Mouse (Mus musculus) megakaryocyte progenitor cell, adult 5-6 weeks (primary cell): ENCODE results near the gene Ifna11. TPM values are rescaled to one million over a fixed set of nuclear protein-coding genes. Genes with fewer than 3 reads are reported as not detected.

ENCODE experiments used
- ATAC-seq: replicated peaks from 2 replicates; pipeline ENCODE4 v1.8.0; 2016; ENCODE audit warnings: mild to moderate bottlenecking, moderate TSS enrichment, inconsistent platforms; ENCODE audit not compliant: poor library complexity
- total RNA-seq, 2 experiments: library from RNA; stranded (forward) in 1 of 2; stranded (reverse) in 1 of 2; fragments of 157-497, 149-512 nt in 1 of 2; fragments of 200-1000 nt in 1 of 2; gene quantifications; 2 replicates each; pipeline versions ENCODE4 v1.2.3 to v1.2.4; 2015 to 2017

Ifna11 gene
- total RNA-seq, 2 experiments from 2014 or later = not detected

DNA sequence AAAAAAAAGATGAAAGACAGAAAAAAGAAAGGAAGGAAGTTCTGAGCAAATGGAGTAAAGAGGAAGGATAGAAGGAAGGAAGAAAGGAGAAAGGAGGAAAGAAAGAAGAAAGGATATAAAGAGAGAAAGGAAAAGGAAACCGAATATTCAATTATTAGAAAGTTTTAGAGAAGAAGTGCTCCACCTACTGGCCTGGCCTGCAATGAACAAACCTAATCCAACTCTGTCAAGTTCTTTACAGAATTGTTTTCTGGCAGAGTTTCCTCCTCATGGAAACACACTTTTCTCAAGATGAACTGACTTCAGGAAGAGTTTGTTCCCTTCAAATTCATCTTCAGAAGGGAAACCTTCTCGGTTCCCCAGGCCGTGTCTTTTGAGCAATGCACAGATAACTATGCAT is 19.1 kb downstream of the Ifna11 start:
- peak; percentile 65 for ATAC-seq

DNA sequence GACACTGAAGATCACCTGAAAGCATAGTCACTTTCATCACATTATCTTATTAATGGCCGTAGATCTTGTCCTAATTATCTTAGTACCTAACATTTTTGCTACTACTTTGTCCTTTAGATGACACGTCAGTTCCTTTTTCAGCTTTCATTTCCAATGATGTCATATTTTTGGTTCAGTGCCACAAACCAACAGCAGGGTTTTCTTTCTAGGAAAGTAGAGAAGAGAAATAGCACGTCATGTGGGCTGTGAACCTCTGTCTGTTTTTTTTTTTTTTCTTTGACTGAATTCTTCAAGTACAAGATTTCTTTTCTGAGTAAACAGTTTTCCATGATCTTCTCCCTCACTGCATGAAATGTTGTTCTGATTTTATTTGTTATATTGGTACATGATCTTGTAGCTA is 20.3 kb downstream of the Ifna11 start:
- peak; percentile 46; the same call in 1 of the 2 replicates for ATAC-seq

DNA sequence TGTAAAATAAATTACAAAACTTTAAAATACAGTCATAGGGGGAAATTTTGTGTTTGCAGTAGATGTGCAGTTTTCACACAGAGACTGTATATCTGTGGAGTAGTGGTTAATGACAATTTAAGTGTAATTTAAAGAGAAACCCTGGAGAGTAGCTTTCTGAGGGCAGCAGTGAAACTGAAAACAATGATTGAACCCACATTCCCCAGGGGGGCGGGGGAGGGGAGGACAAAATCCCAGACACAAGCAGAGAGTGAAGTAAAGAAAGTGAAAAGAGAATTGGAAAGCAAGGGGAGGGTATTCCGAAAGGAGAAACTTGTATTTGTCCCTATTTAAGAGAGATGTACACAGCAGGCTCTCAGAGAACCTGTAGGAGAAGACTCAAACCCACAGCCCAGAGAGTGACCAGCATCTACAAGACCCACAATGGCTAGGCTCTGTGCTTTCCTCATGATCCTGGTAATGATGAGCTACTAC is 21.7 kb downstream of the Ifna11 start, which contains the start of gene Ifna4:
Gene Ifna4, plus strand, starts transcription at position 424 of the 474 bp plus-strand sequence.
- no peak for ATAC-seq

DNA sequence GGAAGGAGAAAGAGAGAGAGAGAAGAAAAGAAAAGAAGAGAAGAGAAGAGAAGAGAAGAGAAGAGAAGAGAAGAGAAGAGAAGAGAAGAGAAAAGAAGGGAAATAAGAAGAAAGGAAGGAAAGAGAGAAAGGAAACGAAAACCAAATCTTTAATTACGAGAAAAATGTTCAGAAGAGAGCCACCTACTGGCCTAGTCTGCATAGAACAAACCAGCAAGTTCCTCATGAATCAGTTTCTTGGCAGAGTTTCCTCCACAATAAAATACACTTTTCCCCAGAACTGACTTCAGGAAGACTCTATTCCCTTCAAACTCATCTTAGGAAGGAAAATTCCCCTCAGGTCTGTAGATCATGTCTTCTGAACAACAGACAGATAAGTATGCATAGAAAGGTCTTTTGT is 25.6 kb downstream of the Ifna11 start:
- no peak for ATAC-seq

DNA sequence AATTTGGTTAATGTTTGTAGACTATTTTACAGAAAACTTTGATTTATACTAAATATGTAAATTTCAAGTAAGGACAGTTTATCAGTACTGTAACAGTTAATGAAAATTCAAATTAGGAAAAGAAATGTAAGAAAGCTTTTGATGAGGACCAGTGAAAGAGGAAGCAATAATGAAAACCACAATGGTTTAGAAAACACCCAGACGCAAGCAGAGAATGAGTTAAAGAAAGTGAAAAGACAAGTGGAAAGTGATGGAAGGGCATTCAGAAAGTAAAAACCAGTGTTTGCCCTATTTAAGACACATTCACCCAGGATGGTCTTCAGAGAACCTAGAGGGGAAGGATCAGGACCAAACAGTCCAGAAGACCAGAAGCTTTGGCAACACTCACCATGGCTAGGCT is 29.9 kb downstream of the Ifna11 start, which contains the start of gene Ifna1:
Gene Ifna1, plus strand, starts transcription at position 390 of the 400 bp plus-strand sequence.
- peak; percentile 64 for ATAC-seq

DNA sequence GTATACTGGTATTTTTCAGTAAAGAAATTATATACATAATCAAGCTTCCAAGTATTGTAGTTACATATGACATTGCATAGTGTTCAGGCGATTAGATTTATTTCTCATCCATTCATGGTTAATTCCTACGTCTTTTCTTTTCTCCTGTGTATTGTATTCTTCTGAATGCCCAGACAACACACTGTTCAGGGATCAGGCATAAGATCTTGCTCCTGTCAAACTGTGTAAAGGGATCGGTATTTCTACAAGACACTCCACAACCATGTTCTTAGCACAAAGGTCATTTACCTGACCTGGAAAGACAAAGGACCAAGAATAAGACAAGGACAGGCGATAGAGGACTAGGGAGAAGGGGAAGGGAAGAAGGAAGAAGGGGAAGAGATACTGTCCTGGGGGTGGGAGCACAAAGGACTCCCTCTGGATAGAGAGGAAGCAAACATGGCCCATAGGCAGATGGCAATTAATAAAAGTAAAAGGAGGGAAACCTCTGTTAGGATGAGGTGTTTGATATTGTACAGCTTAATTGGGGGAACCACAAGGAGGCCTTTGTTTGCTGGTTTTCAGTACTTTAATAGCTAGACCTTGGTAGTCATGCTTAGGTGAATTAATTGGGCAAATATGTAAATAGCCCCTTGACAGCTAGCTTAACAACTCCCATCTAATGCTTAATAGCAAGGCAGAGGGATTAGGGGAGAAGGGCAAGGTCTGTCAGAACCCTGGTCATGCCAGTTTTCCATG is 31.4 kb downstream of the Ifna11 start:
- ATAC-seq = no peak

DNA sequence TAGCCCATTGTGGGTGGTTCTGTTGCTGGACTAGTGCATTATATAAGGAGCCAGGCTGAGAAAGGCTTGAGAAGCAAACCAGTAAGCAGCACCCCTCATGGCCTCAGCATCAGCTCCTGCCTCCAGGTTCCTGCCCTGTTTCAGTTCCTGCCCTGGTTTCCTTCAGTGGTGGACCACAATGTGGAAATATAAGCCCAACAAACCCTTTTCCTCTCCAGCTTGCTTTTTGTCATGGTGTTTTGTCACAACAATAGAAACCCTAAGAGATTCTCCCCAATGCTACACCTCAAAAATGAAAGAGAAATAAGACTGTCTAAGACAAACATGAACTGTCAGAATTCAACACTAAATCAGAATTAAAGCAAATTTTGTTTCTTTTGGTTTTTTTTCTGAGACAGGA is 39.5 kb downstream of the Ifna11 start:
- peak; percentile 81 for ATAC-seq

DNA sequence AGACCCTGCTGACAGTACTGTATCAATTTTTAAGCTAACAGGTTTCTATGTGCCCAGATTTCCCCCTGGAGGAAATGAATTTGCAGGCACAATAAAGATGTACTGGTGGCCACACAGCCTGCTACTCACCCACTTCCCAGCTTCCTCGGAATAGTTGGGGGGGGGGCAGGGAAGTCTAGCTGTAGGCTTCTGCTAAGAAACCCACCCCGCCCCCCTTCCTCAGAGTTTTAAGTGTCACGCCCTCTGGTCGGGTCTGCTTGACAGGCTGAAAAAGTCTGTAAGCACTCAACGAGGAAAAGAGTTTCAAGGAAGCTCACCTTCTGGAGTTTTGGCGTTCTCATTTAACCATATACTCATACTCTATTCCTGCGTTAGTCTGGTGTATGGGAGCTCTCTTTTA is 43.5 kb downstream of the Ifna11 start:
- no peak for ATAC-seq

DNA sequence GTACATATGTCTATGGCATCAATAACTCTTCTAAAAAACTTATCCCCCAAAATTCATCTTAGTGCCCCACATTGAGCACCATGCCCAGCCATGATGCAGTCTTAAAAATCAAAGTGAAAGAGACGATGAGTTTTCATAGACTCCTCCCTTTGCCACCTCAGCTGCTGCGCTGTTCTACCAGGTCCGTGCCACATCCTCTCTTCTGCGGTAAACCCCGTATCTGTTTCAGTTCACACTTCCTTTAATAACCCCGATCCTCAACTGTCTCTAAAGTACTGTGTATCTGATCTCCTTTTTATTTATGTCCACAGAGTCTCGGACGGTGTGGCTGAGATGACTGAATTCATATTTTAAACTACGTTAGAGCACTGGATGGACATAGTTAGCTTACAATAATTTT is 44.8 kb downstream of the Ifna11 start:
- peak; percentile 72 for ATAC-seq

DNA sequence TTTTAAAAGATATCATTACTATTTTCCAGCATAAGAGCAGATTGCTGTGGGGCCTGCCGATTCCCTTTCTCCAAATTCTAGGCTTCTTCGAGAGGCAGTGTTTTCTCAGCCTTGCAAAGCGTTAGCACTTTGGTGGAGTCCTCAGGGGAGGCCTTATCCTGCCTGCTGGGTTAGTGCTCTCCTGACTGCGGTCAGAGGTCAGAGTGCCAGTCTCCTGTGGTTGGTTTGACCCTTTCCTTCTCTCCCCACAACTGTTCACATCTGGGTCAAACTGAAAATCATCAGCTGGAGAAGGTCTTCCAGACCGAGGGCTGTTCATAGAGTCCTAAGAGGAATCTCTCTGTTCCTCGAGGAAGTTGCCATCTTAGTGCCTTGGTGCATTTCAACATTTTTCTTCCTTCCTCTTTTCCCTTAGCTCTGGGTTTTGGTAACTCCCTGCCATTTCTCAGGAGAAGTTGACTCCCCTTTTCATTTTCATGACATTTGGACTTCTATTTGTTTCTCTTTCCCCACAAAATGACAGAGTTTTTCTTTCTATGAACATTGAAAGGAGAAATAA is 45.3 kb downstream of the Ifna11 start:
- peak; percentile 47 for ATAC-seq

DNA sequence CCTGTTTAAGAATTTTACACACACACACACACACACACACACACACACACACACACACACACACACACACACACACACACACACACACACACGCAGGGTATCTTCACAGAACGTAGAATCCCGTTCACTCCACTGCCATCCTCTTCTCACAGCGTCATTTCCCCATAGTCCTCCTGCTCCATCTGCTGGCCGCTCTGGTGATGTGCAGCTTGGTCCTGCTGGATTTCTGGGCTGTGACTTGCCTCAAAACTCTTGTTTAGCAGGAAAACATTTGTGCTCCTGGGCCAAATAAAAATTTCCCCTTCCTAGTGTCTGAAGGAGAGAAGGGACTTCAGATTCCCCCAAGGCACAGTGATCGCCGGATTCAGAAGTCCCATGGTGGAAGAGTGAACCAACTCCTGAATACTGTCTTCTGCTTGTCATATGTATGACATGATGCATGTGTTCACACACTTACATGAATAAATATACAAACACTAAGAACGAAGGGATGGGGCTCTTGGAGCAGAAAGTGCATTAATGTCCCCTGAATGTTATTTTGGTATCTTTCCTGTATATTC is 47.7 kb downstream of the Ifna11 start:
- peak; percentile 79 for ATAC-seq

DNA sequence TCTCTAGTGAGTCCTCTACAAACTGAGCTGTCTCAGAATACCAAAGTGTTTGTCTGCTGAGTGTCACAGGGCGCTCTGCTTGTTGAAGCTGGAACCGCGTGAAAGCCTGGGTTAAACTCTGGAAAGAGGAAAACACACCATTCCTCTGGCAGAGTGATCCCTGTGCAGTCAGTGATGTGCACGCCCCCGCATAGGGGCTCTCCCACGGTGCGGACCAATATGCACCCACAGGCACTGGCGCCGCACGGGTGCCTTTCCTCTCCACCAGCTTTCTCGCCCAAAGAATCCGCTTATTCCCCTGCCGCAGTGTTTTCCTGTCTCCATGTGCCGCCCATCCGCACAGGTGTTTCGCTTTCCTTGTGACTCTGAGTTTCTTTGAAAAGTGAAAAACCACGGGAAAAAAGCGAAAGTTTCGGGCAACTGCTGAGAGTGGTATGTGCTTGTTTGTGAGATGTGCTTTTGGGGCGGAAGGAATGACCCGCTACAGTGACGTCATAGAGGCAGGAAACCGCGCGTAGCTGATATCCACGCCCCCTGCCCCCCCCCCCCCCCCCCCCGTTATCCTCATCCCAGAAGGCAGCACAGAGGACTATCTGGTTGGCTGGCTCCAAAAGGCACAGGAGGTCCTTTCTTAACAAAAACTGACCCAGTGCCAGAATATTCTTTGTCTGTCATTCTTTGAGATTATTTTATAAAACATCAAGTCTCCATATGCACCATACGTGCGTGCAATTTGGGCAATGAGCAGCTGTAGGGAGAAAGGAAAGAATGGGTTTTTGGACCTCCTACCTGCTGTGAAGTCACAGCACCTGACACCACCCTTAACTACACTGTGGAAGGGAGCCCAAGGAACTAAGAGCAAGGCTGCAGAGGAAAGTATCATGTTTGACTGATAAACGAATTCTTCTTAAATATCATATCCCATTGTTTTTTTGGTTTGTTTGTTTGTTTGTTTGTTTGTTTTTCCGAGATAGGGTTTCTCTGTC is 48.5 kb downstream of the Ifna11 start:
- peak; percentile 47 for ATAC-seq

Other genes with a start within 250 kb of the Ifna11 start
- not detected in 2 replicates for gene Ifna14, start 248.2 kb upstream of the Ifna11 start, total RNA-seq (2015)
- not detected in 2 replicates for gene Ifna14, start 248.2 kb upstream of the Ifna11 start, total RNA-seq (2017)
- gene Ifna9, start 227.6 kb upstream of the Ifna11 start, total RNA-seq (2015) = not detected in 2 replicates
- not detected in 2 replicates for gene Ifna9, start 227.6 kb upstream of the Ifna11 start, total RNA-seq (2017)
- gene Ifna12, start 216.6 kb upstream of the Ifna11 start, total RNA-seq (2015) = not detected in 2 replicates
- not detected in 2 replicates for gene Ifna12, start 216.6 kb upstream of the Ifna11 start, total RNA-seq (2017)
- not detected in 2 replicates for gene C87499, start 185.5 kb upstream of the Ifna11 start, total RNA-seq (2015)
- gene C87499, start 185.5 kb upstream of the Ifna11 start, total RNA-seq (2017) = not detected in 2 replicates
- gene Ifna13, start 175.5 kb upstream of the Ifna11 start, total RNA-seq (2015) = not detected in 2 replicates
- 0.20 and 0.29 TPM in 2 replicates for gene Ifna13, start 175.5 kb upstream of the Ifna11 start, total RNA-seq (2017)
- not detected in 2 replicates for gene Ifna16, start 143.0 kb upstream of the Ifna11 start, total RNA-seq (2015)
- not detected in 2 replicates for gene Ifna16, start 143.0 kb upstream of the Ifna11 start, total RNA-seq (2017)
- gene Ifna2, start 136.0 kb upstream of the Ifna11 start, total RNA-seq (2015) = not detected in 2 replicates
- not detected in 2 replicates for gene Ifna2, start 136.0 kb upstream of the Ifna11 start, total RNA-seq (2017)
- not detected in 2 replicates for gene Ifnab, start 128.6 kb upstream of the Ifna11 start, total RNA-seq (2015)
- not detected in 2 replicates for gene Ifnab, start 128.6 kb upstream of the Ifna11 start, total RNA-seq (2017)
- 0.56 TPM in 1 of 2 replicates, not detected in the other for gene Gm26566, start 98.2 kb upstream of the Ifna11 start, total RNA-seq (2015)
- gene Gm26566, start 98.2 kb upstream of the Ifna11 start, total RNA-seq (2017) = 1.2 and 1.5 TPM in 2 replicates
- gene Klhl9, start 97.5 kb upstream of the Ifna11 start, total RNA-seq (2015) = 48.8 and 49.8 TPM in 2 replicates
- 70.2 and 85.6 TPM in 2 replicates for gene Klhl9, start 97.5 kb upstream of the Ifna11 start, total RNA-seq (2017)
- gene Gm13271, start 65.1 kb upstream of the Ifna11 start, total RNA-seq (2015) = not detected in 2 replicates
- not detected in 2 replicates for gene Gm13271, start 65.1 kb upstream of the Ifna11 start, total RNA-seq (2017)
- not detected in 2 replicates for gene Gm13283, start 59.8 kb upstream of the Ifna11 start, total RNA-seq (2015)
- gene Gm13283, start 59.8 kb upstream of the Ifna11 start, total RNA-seq (2017) = 0.67 and 0.68 TPM in 2 replicates
- not detected in 2 replicates for gene Gm13290, start 46.1 kb upstream of the Ifna11 start, total RNA-seq (2015)
- not detected in 2 replicates for gene Gm13290, start 46.1 kb upstream of the Ifna11 start, total RNA-seq (2017)
- gene Gm13289, start 43.0 kb upstream of the Ifna11 start, total RNA-seq (2015) = not detected in 2 replicates
- not detected in 2 replicates for gene Gm13289, start 43.0 kb upstream of the Ifna11 start, total RNA-seq (2017)
- 0.49 TPM in 1 of 2 replicates, not detected in the other for gene Gm13272, start 40.1 kb upstream of the Ifna11 start, total RNA-seq (2015)
- gene Gm13272, start 40.1 kb upstream of the Ifna11 start, total RNA-seq (2017) = not detected in 2 replicates
- 0.25 TPM in 1 of 2 replicates, not detected in the other for gene Ifnz, start 37.8 kb upstream of the Ifna11 start, total RNA-seq (2015)
- not detected in 2 replicates for gene Ifnz, start 37.8 kb upstream of the Ifna11 start, total RNA-seq (2017)
- gene Gm13276, start 34.2 kb upstream of the Ifna11 start, total RNA-seq (2015) = not detected in 2 replicates
- gene Gm13276, start 34.2 kb upstream of the Ifna11 start, total RNA-seq (2017) = not detected in 2 replicates
- not detected in 2 replicates for gene Gm13277, start 31.3 kb upstream of the Ifna11 start, total RNA-seq (2015)
- not detected in 2 replicates for gene Gm13277, start 31.3 kb upstream of the Ifna11 start, total RNA-seq (2017)
- not detected in 2 replicates for gene Gm13278, start 28.4 kb upstream of the Ifna11 start, total RNA-seq (2015)
- gene Gm13278, start 28.4 kb upstream of the Ifna11 start, total RNA-seq (2017) = not detected in 2 replicates
- not detected in 2 replicates for gene Gm13275, start 25.5 kb upstream of the Ifna11 start, total RNA-seq (2015)
- not detected in 2 replicates for gene Gm13275, start 25.5 kb upstream of the Ifna11 start, total RNA-seq (2017)
- gene Gm13279, start 22.6 kb upstream of the Ifna11 start, total RNA-seq (2015) = not detected in 2 replicates
- not detected in 2 replicates for gene Gm13279, start 22.6 kb upstream of the Ifna11 start, total RNA-seq (2017)
- not detected in 2 replicates for gene Gm13285, start 20.3 kb upstream of the Ifna11 start, total RNA-seq (2015)
- not detected in 2 replicates for gene Gm13285, start 20.3 kb upstream of the Ifna11 start, total RNA-seq (2017)
- not detected in 2 replicates for gene Gm13287, start 16.7 kb upstream of the Ifna11 start, total RNA-seq (2015)
- not detected in 2 replicates for gene Gm13287, start 16.7 kb upstream of the Ifna11 start, total RNA-seq (2017)
- gene Gm13288, start 14.4 kb upstream of the Ifna11 start, total RNA-seq (2015) = 0.07 TPM in 1 of 2 replicates, not detected in the other
- 0.07 and 0.12 TPM in 2 replicates for gene Gm13288, start 14.4 kb upstream of the Ifna11 start, total RNA-seq (2017)
- not detected in 2 replicates for gene Ifna7, start 3.7 kb upstream of the Ifna11 start, total RNA-seq (2015)
- gene Ifna7, start 3.7 kb upstream of the Ifna11 start, total RNA-seq (2017) = not detected in 2 replicates
- gene Ifna6, start 7.5 kb downstream of the Ifna11 start, total RNA-seq (2015) = not detected in 2 replicates
- gene Ifna6, start 7.5 kb downstream of the Ifna11 start, total RNA-seq (2017) = not detected in 2 replicates
- not detected in 2 replicates for gene Ifna5, start 15.6 kb downstream of the Ifna11 start, total RNA-seq (2015)
- gene Ifna5, start 15.6 kb downstream of the Ifna11 start, total RNA-seq (2017) = not detected in 2 replicates
- not detected in 2 replicates for gene Ifna4, start 21.9 kb downstream of the Ifna11 start, total RNA-seq (2015)
- gene Ifna4, start 21.9 kb downstream of the Ifna11 start, total RNA-seq (2017) = not detected in 2 replicates
- gene Ifna1, start 30.1 kb downstream of the Ifna11 start, total RNA-seq (2015) = not detected in 2 replicates
- not detected in 2 replicates for gene Ifna1, start 30.1 kb downstream of the Ifna11 start, total RNA-seq (2017)
- gene Ifne, start 60.2 kb downstream of the Ifna11 start, total RNA-seq (2015) = not detected in 2 replicates
- gene Ifne, start 60.2 kb downstream of the Ifna11 start, total RNA-seq (2017) = not detected in 2 replicates